Mouse (Mus musculus) MEL (cell line): Measurements from ENCODE around the gene Liph. TPM values are rescaled to one million over a fixed set of nuclear protein-coding genes. Genes with fewer than 3 reads are reported as not detected.

Experiments used
- DNase-seq: peaks from one replicate; pipeline ENCODE4 v3.0.0; 2011; ENCODE audit warnings: low read depth, low spot score
- H3K27ac ChIP-seq: 2 replicates; pipeline ENCODE4 v1.5.1; 2012; ENCODE audit warnings: low read depth, mild to moderate bottlenecking, control low read depth, low read length, moderate library complexity; ENCODE audit not compliant: control insufficient read depth
- H3K27me3 ChIP-seq, 2 experiments: fragments of 150-350 bp in 1 of 2; sonication (generic) in 1 of 2; 2 replicates each; pipeline ENCODE4 v1.6.1; 2012; ENCODE audit warnings: low read length in 2 of 2, mild to moderate bottlenecking in 2 of 2, improper control_type of control experiment in 1 of 2, moderate library complexity in 1 of 2; ENCODE audit not compliant: insufficient read depth in 2 of 2, control insufficient read depth in 1 of 2
- H3K36me3 ChIP-seq, 2 experiments: 2 replicates each; pipeline ENCODE4 v1.6.1; 2012 to 2014; ENCODE audit warnings: low read length in 2 of 2, improper control_type of control experiment in 1 of 2, inconsistent platforms in 1 of 2, mild to moderate bottlenecking in 1 of 2; ENCODE audit not compliant: insufficient read depth in 2 of 2, control insufficient read depth in 1 of 2
- H3K4me1 ChIP-seq, 2 experiments: fragments of 150-350 bp in 1 of 2; sonication (generic) in 1 of 2; 2 replicates each; pipeline ENCODE4 v1.6.1; 2012; ENCODE audit warnings: low read length in 2 of 2, improper control_type of control experiment in 1 of 2, mild to moderate bottlenecking in 1 of 2; ENCODE audit not compliant: insufficient read depth in 2 of 2, control insufficient read depth in 1 of 2
- H3K4me3 ChIP-seq, 2 experiments: fragments of 150-350 bp in 1 of 2; sonication (generic) in 1 of 2; 2 replicates each; pipeline ENCODE4 v1.5.1; 2012; ENCODE audit warnings: low read depth in 2 of 2, low read length in 2 of 2, mild to moderate bottlenecking in 2 of 2, moderate library complexity in 2 of 2, control low read depth in 1 of 2, improper control_type of control experiment in 1 of 2; ENCODE audit not compliant: control insufficient read depth in 1 of 2, insufficient read depth in 1 of 2
- H3K79me2 ChIP-seq: 2 replicates; pipeline ENCODE4 v1.6.1; 2012; ENCODE audit warnings: mild to moderate bottlenecking, low read length, moderate library complexity; ENCODE audit not compliant: control insufficient read depth, poor library complexity, insufficient read depth
- H3K9ac ChIP-seq: 2 replicates; pipeline ENCODE4 v1.6.1; 2012; ENCODE audit warnings: low read depth, mild to moderate bottlenecking, control low read depth, low read length, moderate library complexity; ENCODE audit not compliant: control insufficient read depth, poor library complexity, severe bottlenecking
- H3K9me3 ChIP-seq: fragments of 150-350 bp; sonication (generic); replicated peaks from 2 replicates; pipeline ENCODE4 v1.6.1; 2012; ENCODE audit warnings: mild to moderate bottlenecking, low read length, improper control_type of control experiment, moderate library complexity; ENCODE audit not compliant: insufficient read depth
- CHD2 ChIP-seq: IDR thresholded peaks from 2 replicates; pipeline ENCODE4 v1.6.1; 2011; ENCODE audit warnings: low read length, improper control_type of control experiment
- CTCF ChIP-seq, 3 experiments: IDR thresholded peaks in 2 of 3; conservative IDR thresholded peaks in 1 of 3; 2 replicates each; pipeline ENCODE4 v1.5.1; 2011 to 2012; ENCODE audit warnings: low read length in 3 of 3, low read depth in 2 of 3, mild to moderate bottlenecking in 2 of 3, improper control_type of control experiment in 1 of 3, inconsistent platforms in 1 of 3, mixed read lengths in 1 of 3, moderate library complexity in 1 of 3; ENCODE audit not compliant: control insufficient read depth in 1 of 3, insufficient read depth in 1 of 3, poor library complexity in 1 of 3, severe bottlenecking in 1 of 3
- EP300 ChIP-seq, 2 experiments: IDR thresholded peaks; 2 replicates each; pipeline ENCODE4 v1.6.1; 2011; ENCODE audit warnings: improper control_type of control experiment in 2 of 2, low read length in 2 of 2, low read depth in 1 of 2, mild to moderate bottlenecking in 1 of 2
- ETS1 ChIP-seq: IDR thresholded peaks from 2 replicates; pipeline ENCODE4 v1.6.1; 2012; ENCODE audit warnings: low read depth, mild to moderate bottlenecking, inconsistent platforms, low read length, improper control_type of control experiment, moderate library complexity
- MAX ChIP-seq: IDR thresholded peaks from 2 replicates; pipeline ENCODE4 v1.6.1; 2011; ENCODE audit warnings: low read length, improper control_type of control experiment
- MEF2A ChIP-seq: IDR thresholded peaks from 2 replicates; pipeline ENCODE4 v1.6.1; 2014; ENCODE audit warnings: low read depth, mild to moderate bottlenecking, inconsistent platforms, low read length, improper control_type of control experiment; ENCODE audit not compliant: poor library complexity, insufficient replicate concordance, severe bottlenecking; ENCODE audit errors: extremely low read depth
- MYB ChIP-seq: IDR thresholded peaks from 2 replicates; pipeline ENCODE4 v1.6.1; 2011; ENCODE audit warnings: mild to moderate bottlenecking, low read depth, low read length, improper control_type of control experiment
- MYC ChIP-seq: IDR thresholded peaks from 2 replicates; pipeline ENCODE4 v1.6.1; 2011; ENCODE audit warnings: low read depth, mild to moderate bottlenecking, low read length, improper control_type of control experiment, moderate library complexity
- NELFE ChIP-seq: IDR thresholded peaks from 2 replicates; pipeline ENCODE4 v1.6.1; 2011; ENCODE audit warnings: low read depth, low read length, improper control_type of control experiment
- POLR2AphosphoS5 ChIP-seq: IDR thresholded peaks from 2 replicates; pipeline ENCODE4 v1.6.1; 2012; ENCODE audit warnings: low read depth, borderline replicate concordance, mild to moderate bottlenecking, inconsistent platforms, low read length, moderate library complexity, mixed read lengths
- RCOR1 ChIP-seq: IDR thresholded peaks from 2 replicates; pipeline ENCODE4 v1.6.1; 2012; ENCODE audit warnings: low read depth, mild to moderate bottlenecking, inconsistent platforms, low read length, improper control_type of control experiment
- TAL1 ChIP-seq: IDR thresholded peaks from 2 replicates; pipeline ENCODE4 v1.6.1; 2012; ENCODE audit warnings: mild to moderate bottlenecking, inconsistent platforms, low read length, moderate library complexity, mixed read lengths
- TBP ChIP-seq: IDR thresholded peaks from 2 replicates; pipeline ENCODE4 v1.8.0; 2011; ENCODE audit warnings: low read depth, low read length, improper control_type of control experiment
- TCF12 ChIP-seq: IDR thresholded peaks from 2 replicates; pipeline ENCODE4 v1.6.1; 2014; ENCODE audit warnings: low read depth, mild to moderate bottlenecking, inconsistent platforms, low read length, improper control_type of control experiment, moderate library complexity
- USF2 ChIP-seq, 2 experiments: IDR thresholded peaks; 2 replicates each; pipeline ENCODE4 v1.6.1; 2011 to 2012; ENCODE audit warnings: improper control_type of control experiment in 2 of 2, low read length in 2 of 2, borderline replicate concordance in 1 of 2, inconsistent platforms in 1 of 2, low read depth in 1 of 2, mild to moderate bottlenecking in 1 of 2; ENCODE audit not compliant: insufficient read depth in 1 of 2
- ZC3H11A ChIP-seq: IDR thresholded peaks from 2 replicates; pipeline ENCODE4 v1.6.1; 2012; ENCODE audit warnings: low read depth, mild to moderate bottlenecking, inconsistent platforms, low read length, improper control_type of control experiment
- ZMIZ1 ChIP-seq: IDR thresholded peaks from 2 replicates; pipeline ENCODE4 v1.6.1; 2012; ENCODE audit warnings: low read depth, mild to moderate bottlenecking, inconsistent platforms, low read length, improper control_type of control experiment, moderate library complexity
- polyA plus RNA-seq, 2 experiments: library from polyadenylated mRNA; stranded (reverse) in 1 of 2; unstranded in 1 of 2; fragments of >175 nt in 1 of 2; fragments of >200 nt in 1 of 2; gene quantifications; 2 replicates each; pipeline versions ENCODE4 v1.2.1 to v1.2.4; 2012; ENCODE audit warnings: low replicate concordance in 2 of 2, low read depth in 1 of 2; ENCODE audit not compliant: insufficient read length in 2 of 2, insufficient read depth in 1 of 2, missing spikeins in 1 of 2
- total RNA-seq: library from RNA; depleted of rRNA; stranded (reverse); fragments of 300-350 nt; gene quantifications from 2 replicates; pipeline ENCODE4 v1.2.3, GENCODE M21; 2012; rRNA removed

Liph gene
- not detected in 2 replicates for total RNA-seq
- polyA plus RNA-seq, result not detected

DNA sequence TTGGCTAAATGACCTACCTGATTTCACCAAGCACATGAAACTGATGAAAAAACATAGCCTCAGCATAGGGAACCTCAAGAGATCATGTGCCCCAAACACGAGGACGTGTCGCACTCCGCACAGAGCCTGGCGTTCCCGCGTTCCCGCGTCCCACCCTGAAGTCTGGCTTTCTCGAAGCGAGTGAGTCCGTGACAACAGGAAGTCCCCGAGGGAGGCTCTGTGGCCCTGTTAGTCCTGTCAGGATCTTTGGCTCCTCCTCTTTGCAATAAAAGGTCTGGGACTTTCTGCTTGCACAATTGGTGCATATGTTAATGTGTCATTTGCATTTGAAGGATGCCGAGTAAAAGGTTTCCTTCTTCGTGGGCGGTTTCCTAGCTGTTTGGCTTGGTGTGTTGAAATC, at the start of gene Liph:
Gene Liph (minus strand): TSS at position 360 of the 400 bp plus-strand sequence.
- Histone ChIP-seq H3K27me3 (peaks cover 0 to 4% of the 10 kb centered on the region in 2 experiments; a peak in 3 of 4 replicates), H3K4me3 (no peak within 1 kb of the TSS), H3K79me2 (no peaks in the 10 kb centered on the region), H3K4me1 (peaks cover 5 to 13% of the 10 kb centered on the region in 2 experiments), H3K9ac (no peak within 1 kb of the TSS), H3K27ac (no peak within 1 kb of the TSS), H3K9me3 (no peaks in the 10 kb centered on the region), H3K36me3 (peaks cover 0 to 16% of the 10 kb centered on the region in 2 experiments; a peak in 2 of 4 replicates)
- TF ChIP-seq TAL1 (no peak), TBP (no peak), CHD2 (no peak), CTCF (IDR thresholded peaks at IDR 0.05 in 2 of 3, conservative IDR thresholded peaks at IDR 0.05 in 1 of 3; ENCODE audit: control insufficient read depth in 1 of 3, insufficient read depth in 1 of 3, low read depth in 2 of 3, low read length in 3 of 3, poor library complexity in 1 of 3, severe bottlenecking in 1 of 3) (no peak), MYC (no peak), MAX (no peak), USF2 (IDR thresholded peaks at IDR 0.05; ENCODE audit: borderline replicate concordance in 1 of 2, insufficient read depth in 1 of 2, low read depth in 1 of 2, low read length in 2 of 2) (no peak)
- DNase-seq, result no peak

DNA sequence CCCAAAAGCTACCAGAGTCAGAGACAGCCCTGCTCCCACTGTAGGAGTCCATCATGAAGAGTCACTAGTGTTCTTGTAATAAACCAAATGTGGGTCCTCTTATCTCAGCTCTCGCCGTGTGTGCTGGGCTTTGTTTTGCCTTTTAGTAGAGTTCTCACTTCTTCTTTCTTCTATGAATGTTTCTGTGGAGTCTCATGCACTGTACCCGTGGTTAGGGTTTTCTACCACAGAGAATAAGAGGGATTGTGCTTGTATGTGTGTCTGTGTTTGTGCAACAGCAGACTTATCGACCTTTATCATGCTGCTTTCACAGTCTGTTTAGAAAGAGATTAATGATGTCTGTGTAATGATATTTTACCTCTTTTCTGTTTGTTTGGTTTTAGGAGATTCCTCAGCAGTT, 48.4 kb upstream of the Liph start:
- peaks cover 9 to 10% of the 10 kb centered on the region in 2 experiments for H3K4me1 ChIP-seq
- no peaks in the 10 kb centered on the region for H3K27me3 ChIP-seq
- TF ChIP-seq EP300 (IDR thresholded peaks at IDR 0.05; ENCODE audit: low read depth in 1 of 2, low read length in 2 of 2) (0 out of 4 replicates have a peak, but pooled peaks of 1 of the 2 experiments have one; percentile 12), MYC (no peak), RCOR1 (no peak), ZMIZ1 (no peak), POLR2AphosphoS5 (no peak)
- H3K9me3 ChIP-seq, result no peaks in the 10 kb centered on the region
- H3K9ac ChIP-seq, result no peak overlapping the region
- DNase-seq, result no peak
- H3K27ac ChIP-seq, result no peak overlapping the region
- H3K79me2 ChIP-seq, result no peaks in the 10 kb centered on the region
- H3K4me3 ChIP-seq, result no peak overlapping the region
- H3K36me3 ChIP-seq, result peaks cover 16% of the 10 kb centered on the region in 2 experiments

DNA sequence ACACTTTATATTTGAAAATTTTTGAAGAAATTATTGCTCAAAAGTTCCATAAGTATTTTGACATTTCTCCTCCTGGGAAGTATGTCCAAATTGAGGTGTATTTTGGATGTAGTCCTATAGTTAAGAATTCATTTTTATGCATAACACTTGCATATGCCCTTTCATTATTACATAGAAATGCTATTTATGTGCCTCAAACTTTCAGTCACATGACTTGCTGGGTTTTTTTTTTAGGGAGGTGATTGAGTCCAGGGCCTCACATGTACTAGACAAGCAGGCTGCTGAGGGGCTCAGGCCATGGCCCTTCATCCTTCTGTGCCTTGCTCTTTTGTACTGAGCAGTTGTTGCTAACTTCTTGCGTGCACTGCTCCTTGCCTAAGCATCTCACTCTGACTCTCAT, 44.5 kb upstream of the Liph start:
- TF ChIP-seq POLR2AphosphoS5 (no peak), MYC (no peak), ETS1 (no peak), MYB (no peak), USF2 (IDR thresholded peaks at IDR 0.05; ENCODE audit: borderline replicate concordance in 1 of 2, insufficient read depth in 1 of 2, low read depth in 1 of 2, low read length in 2 of 2) (no peak), TCF12 (no peak), ZC3H11A (no peak), NELFE (no peak), ZMIZ1 (no peak), MEF2A (no peak)

More for the DNA sequence above, 44.5 kb upstream of the Liph start:
- H3K4me1 ChIP-seq, result no peaks in the 10 kb centered on the region; a peak in 1 of 4 replicates
- no peak overlapping the region for H3K9ac ChIP-seq
- H3K9me3 ChIP-seq, result no peaks in the 10 kb centered on the region
- no peaks in the 10 kb centered on the region for H3K27me3 ChIP-seq
- no peak overlapping the region for H3K27ac ChIP-seq
- peaks cover 0 to 16% of the 10 kb centered on the region in 2 experiments; a peak in 3 of 4 replicates for H3K36me3 ChIP-seq
- H3K79me2 ChIP-seq, result no peaks in the 10 kb centered on the region
- no peak for DNase-seq
- H3K4me3 ChIP-seq, result no peak overlapping the region
